30 mouse cellular contexts compared by ENCODE assay signal in the genomic region with DNA sequence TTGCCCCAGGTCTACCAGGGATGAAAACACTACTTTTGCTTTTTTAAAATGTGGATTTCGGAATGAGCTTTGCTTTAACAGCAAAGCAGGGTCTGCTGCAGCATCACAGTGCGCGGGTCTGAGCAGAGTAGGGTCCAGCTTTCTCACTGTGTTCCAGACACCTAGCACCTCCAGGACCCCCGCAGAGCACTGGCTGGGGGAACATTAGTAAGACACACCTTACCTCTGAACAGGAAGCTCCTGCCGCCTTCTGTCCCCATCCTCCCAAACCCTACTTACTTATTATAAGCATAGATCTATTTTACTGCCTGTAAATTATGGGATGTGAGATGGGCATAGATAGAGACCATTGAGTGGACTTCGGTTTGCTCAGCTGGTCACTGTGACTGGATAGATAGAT.
"Had no signal": no experiment of that assay in that cellular context is flagged by ENCODE, and none has a peak within 500 bp of the region (broad histone marks: within the 10 kb centered on the region; RNA-seq: fewer than 3 reads in every experiment).

No protein-coding gene starts in this region.

- H3K4me1 ChIP-seq: heart, embryonic 12.5 days; heart, embryonic 15.5 days; intestine, embryonic 15.5 days had no signal

- H3K27ac ChIP-seq: heart, embryonic 13.5 days; heart, embryonic 15.5 days; hindbrain, embryonic 10.5 days; hindbrain, embryonic 12.5 days; hindbrain, embryonic 13.5 days; hindbrain, embryonic 14.5 days; hindbrain, embryonic 15.5 days; hindbrain, postnatal 0 days; intestine, embryonic 15.5 days; kidney, embryonic 15.5 days; kidney, postnatal 0 days; layer of hippocampus, adult 2 months; left cerebral cortex, adult 2 months had no signal

- H3K36me3 ChIP-seq: heart, embryonic 12.5 days; heart, embryonic 13.5 days; heart, embryonic 15.5 days; hindbrain, embryonic 10.5 days; hindbrain, embryonic 12.5 days; hindbrain, embryonic 15.5 days; intestine, embryonic 15.5 days; kidney, embryonic 15.5 days had no signal

- H3K27me3 ChIP-seq: heart, embryonic 12.5 days; heart, embryonic 13.5 days; heart, embryonic 15.5 days; hindbrain, embryonic 12.5 days; hindbrain, embryonic 15.5 days; intestine, embryonic 15.5 days; kidney, embryonic 15.5 days had no signal

- DNase-seq: heart, postnatal 10 days; heart, postnatal 14 days; heart, postnatal 36 days; heart, postnatal 4 days; kidney, adult 11 months; kidney, adult 18-20 months; kidney, adult 2 months; kidney, adult 8-10 months; kidney, adult 9 months; kidney, postnatal 10 days; kidney, postnatal 14 days; kidney, postnatal 25 days; kidney, postnatal 36 days; kidney, postnatal 4 days; layer of hippocampus, adult 9-11 months; layer of hippocampus, postnatal 36 days had no signal

- H3K4me3 ChIP-seq: heart, embryonic 12.5 days; heart, embryonic 13.5 days; heart, embryonic 15.5 days; hindbrain, embryonic 10.5 days; hindbrain, embryonic 12.5 days; hindbrain, embryonic 13.5 days; hindbrain, embryonic 15.5 days; intestine, embryonic 15.5 days; kidney, embryonic 15.5 days; layer of hippocampus, adult 2 months; left cerebral cortex, adult 2 months had no signal

- H3K9me3 ChIP-seq: heart, embryonic 12.5 days; heart, embryonic 13.5 days; heart, embryonic 15.5 days; hindbrain, embryonic 10.5 days; hindbrain, embryonic 12.5 days; hindbrain, embryonic 13.5 days; hindbrain, embryonic 15.5 days; intestine, embryonic 15.5 days; kidney, embryonic 15.5 days had no signal
